Mouse (Mus musculus): Measurements from ENCODE around the gene Kdm5c. TPM values are rescaled to one million over a fixed set of nuclear protein-coding genes. Genes with fewer than 3 reads are reported as not detected.
"Not testable (repeated sequence)": the region's sequence is repeated elsewhere in the genome, so short reads cannot be mapped to it uniquely, and the experiment has no call there.

Gene Kdm5c
- total RNA-seq, 2 experiments from 2014 or later: 19.3 to 35.5 TPM

GRCm38 (mm10) chrX:152287026-152287425 is 54.2 kb downstream of the Kdm5c start:
- not testable (repeated sequence) for DNase-seq

GRCm38 (mm10) chrX:152306224-152306623 is 73.4 kb downstream of the Kdm5c start:
- DNase-seq: no peak

GRCm38 (mm10) chrX:152307371-152307770 is 74.6 kb downstream of the Kdm5c start:
- no peak for DNase-seq

GRCm38 (mm10) chrX:152307942-152308341 is 75.1 kb downstream of the Kdm5c start:
- DNase-seq: no peak

GRCm38 (mm10) chrX:152320535-152320934 is 87.7 kb downstream of the Kdm5c start:
- DNase-seq: no peak

GRCm38 (mm10) chrX:152322776-152323175 is 90.0 kb downstream of the Kdm5c start:
- no peak for DNase-seq

GRCm38 (mm10) chrX:152323584-152323983 is 90.8 kb downstream of the Kdm5c start:
- no peak for DNase-seq

Other genes starting within 250 kb of the Kdm5c start
- gene Hsd17b10, start 231.2 kb upstream of the Kdm5c start, total RNA-seq (2021): 10 to 100 TPM; 91.8 to 96.4 TPM
- gene Ribc1, start 216.7 kb upstream of the Kdm5c start, total RNA-seq (2021): under 1 TPM; 0.52 to 0.56 TPM
- 10 to 100 TPM; 36.5 to 41.7 TPM for gene Smc1a, start 216.6 kb upstream of the Kdm5c start, total RNA-seq (2021)
- 10 to 100 TPM; 15.5 to 17.5 TPM for gene Iqsec2, start 88.8 kb upstream of the Kdm5c start, total RNA-seq (2021)
- 1 to 10 TPM; 2.7 to 4.3 TPM for gene Kantr, start 94.5 kb downstream of the Kdm5c start, total RNA-seq (2021)
- gene Tspyl2, start 109.4 kb downstream of the Kdm5c start, total RNA-seq (2021): 10 to 100 TPM; 12.3 to 17.8 TPM
- 1 to 10 TPM; 2.2 to 3.3 TPM for gene Gpr173, start 135.7 kb downstream of the Kdm5c start, total RNA-seq (2021)

All from gastrocnemius, postnatal 10 days (tissue).